In the genomic region with DNA sequence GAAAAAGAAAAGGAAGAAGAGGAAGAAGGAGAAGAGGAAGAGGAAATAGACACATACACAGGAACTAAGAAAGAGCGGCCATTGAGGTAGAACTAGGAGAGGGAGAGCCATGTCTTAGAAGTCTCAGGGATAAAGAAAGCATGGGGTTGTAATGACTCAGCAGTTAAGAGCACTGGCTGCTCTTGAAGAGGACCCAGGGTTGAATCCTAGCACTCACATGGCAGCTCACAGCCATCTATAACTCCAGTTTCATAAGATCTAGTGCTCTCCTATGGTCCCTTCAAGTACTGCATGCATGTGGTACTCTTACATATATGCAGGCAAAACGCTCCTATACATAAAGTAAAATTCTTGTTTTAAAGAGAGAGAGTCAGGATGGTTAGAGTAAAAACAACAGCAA, we compare ENCODE assay signal across 20 mouse cellular contexts. TPM values are rescaled to one million over a fixed set of nuclear protein-coding genes. Genes with fewer than 3 reads are reported as not detected.
DNase-seq lines count a peak whose midpoint lies in the region; ATAC-seq and TF ChIP-seq lines count a peak whose summit lies in the region.
"Had no signal": no experiment of that assay in that cellular context is flagged by ENCODE, and none has a peak within 500 bp of the region (broad histone marks: within the 10 kb centered on the region; RNA-seq: fewer than 3 reads in every experiment).

No protein-coding gene starts in this region.

- TF ChIP-seq POLR2A in MEL (IDR thresholded peaks at IDR 0.05; ENCODE audit: control insufficient read depth in 1 of 2, insufficient read depth in 1 of 2, low read depth in 1 of 2, low read length in 2 of 2, poor library complexity in 1 of 2): no peak

- H3K9ac ChIP-seq in midbrain, embryonic 11.5 days (ENCODE audit: low read length): no peak overlapping the region
- no peak overlapping the region for H3K9ac ChIP-seq in midbrain, embryonic 14.5 days (replicated peaks; ENCODE audit: low read length)
- H3K9ac ChIP-seq in MEL (ENCODE audit: control insufficient read depth, low read depth, low read length, poor library complexity, severe bottlenecking): no peak overlapping the region
- no peak overlapping the region for H3K9ac ChIP-seq in kidney, embryonic 14.5 days (ENCODE audit: low read depth, low read length)
- H3K9ac ChIP-seq: embryonic facial prominence, embryonic 12.5 days had no signal

- DNase-seq in gastrocnemius, adult 2 months: no peak
- no peak for DNase-seq in gastrocnemius, adult 8-10 months (ENCODE audit: low spot score in 2 of 2)
- peak; percentile 81 for DNase-seq in midbrain, embryonic 11.5 days (ENCODE audit: low spot score, missing footprints)
- no peak for DNase-seq in midbrain, embryonic 14.5 days
- DNase-seq in MEL (ENCODE audit: low read depth, low spot score): peak; percentile 69
- DNase-seq in natural killer cell, adult 2 months (ENCODE audit: low spot score in 2 of 2): peak; percentile 5 to 26
- DNase-seq in gastrocnemius, postnatal 10 days: no peak
- DNase-seq: adrenal gland, adult 2 months; cerebellum, adult 9-10 months; kidney, adult 2 months; kidney, postnatal 14 days; layer of hippocampus, adult 9-11 months; lung, adult 18-20 months; lung, postnatal 14 days had no signal

- H3K27ac ChIP-seq in gastrocnemius, adult 2 months: no peak overlapping the region
- H3K27ac ChIP-seq in midbrain, embryonic 11.5 days (ENCODE audit: low read depth, low read length): no peak overlapping the region
- no peak overlapping the region for H3K27ac ChIP-seq in midbrain, embryonic 14.5 days (replicated peaks; ENCODE audit: low read depth, low read length)
- no peak overlapping the region; the same call in 1 of the 2 replicates for H3K27ac ChIP-seq in MEL (ENCODE audit: control insufficient read depth, low read depth, low read length)
- no peak overlapping the region for H3K27ac ChIP-seq in kidney, embryonic 14.5 days (ENCODE audit: low read depth, low read length)
- H3K27ac ChIP-seq: embryonic facial prominence, embryonic 12.5 days; heart, embryonic 13.5 days; midbrain, embryonic 12.5 days had no signal

- intact Hi-C loops in gastrocnemius, adult 2 months (cut with DNase I): loop anchor here (2.0 to 10.0 kb wide), 4 partner anchors 27 to 386 kb away; a partner anchor contains a TSS

- peak; percentile 14; the same call in 1 of the 2 replicates for TF ChIP-seq CTCF in gastrocnemius, adult 2 months (IDR thresholded peaks at IDR 0.05)
- peak in 2 of 3 experiments; percentile 14 to 28; a peak in 2 of 6 replicates for TF ChIP-seq CTCF in MEL (IDR thresholded peaks at IDR 0.05 in 2 of 3, conservative IDR thresholded peaks at IDR 0.05 in 1 of 3; ENCODE audit: control insufficient read depth in 1 of 3, insufficient read depth in 1 of 3, low read depth in 2 of 3, low read length in 3 of 3, poor library complexity in 1 of 3, severe bottlenecking in 1 of 3)

- no peaks in the 10 kb centered on the region for H3K27me3 ChIP-seq in midbrain, embryonic 11.5 days (ENCODE audit: control insufficient read depth, insufficient read depth, low read length)
- H3K27me3 ChIP-seq in midbrain, embryonic 14.5 days (ENCODE audit: control insufficient read depth, insufficient read depth, low read length): no peaks in the 10 kb centered on the region
- no peaks in the 10 kb centered on the region for H3K27me3 ChIP-seq in MEL (ENCODE audit: control insufficient read depth in 1 of 2, insufficient read depth in 2 of 2, low read length in 2 of 2)
- H3K27me3 ChIP-seq in kidney, embryonic 14.5 days (ENCODE audit: control insufficient read depth, insufficient read depth, low read length): no peaks in the 10 kb centered on the region
- H3K27me3 ChIP-seq: embryonic facial prominence, embryonic 12.5 days; heart, embryonic 13.5 days; midbrain, embryonic 12.5 days had no signal

- 89% methylated on average over 2 of the region's 2 CpGs for WGBS in midbrain, embryonic 11.5 days
- WGBS in midbrain, embryonic 14.5 days: 90% methylated on average over 2 of the region's 2 CpGs
- WGBS in kidney, embryonic 14.5 days: 94% methylated on average over 2 of the region's 2 CpGs

- H3K79me2 ChIP-seq in MEL (ENCODE audit: control insufficient read depth, insufficient read depth, low read length, poor library complexity): peaks cover 8% of the 10 kb centered on the region

- peaks cover 3% of the 10 kb centered on the region; the same call in 1 of the 2 replicates for H3K4me1 ChIP-seq in midbrain, embryonic 11.5 days (ENCODE audit: control insufficient read depth, insufficient read depth, low read length)
- peaks cover 5% of the 10 kb centered on the region; the same call in 1 of the 2 replicates for H3K4me1 ChIP-seq in midbrain, embryonic 14.5 days (ENCODE audit: control insufficient read depth, insufficient read depth, low read length)
- H3K4me1 ChIP-seq in MEL (ENCODE audit: control insufficient read depth in 1 of 2, insufficient read depth in 2 of 2, low read length in 2 of 2): peaks cover 3 to 4% of the 10 kb centered on the region in 2 experiments; a peak in 3 of 4 replicates
- no peaks in the 10 kb centered on the region; the same call in 1 of the 2 replicates for H3K4me1 ChIP-seq in kidney, embryonic 14.5 days (ENCODE audit: control insufficient read depth, insufficient read depth, low read length)

- peak; percentile 16 for TF ChIP-seq RAD21 in MEL (IDR thresholded peaks at IDR 0.05; ENCODE audit: low read depth, low read length)

- H3K4me3 ChIP-seq in gastrocnemius, adult 2 months: no peak overlapping the region
- H3K4me3 ChIP-seq in midbrain, embryonic 11.5 days (ENCODE audit: low read depth, low read length): no peak overlapping the region
- H3K4me3 ChIP-seq in midbrain, embryonic 14.5 days (replicated peaks; ENCODE audit: low read depth, low read length): no peak overlapping the region
- peak overlapping the region in 1 of 2 experiments; percentile 3; a peak in 1 of 4 replicates for H3K4me3 ChIP-seq in MEL (ENCODE audit: control insufficient read depth in 1 of 2, insufficient read depth in 1 of 2, low read depth in 2 of 2, low read length in 2 of 2)
- H3K4me3 ChIP-seq in kidney, embryonic 14.5 days (ENCODE audit: low read length): no peak overlapping the region
- H3K4me3 ChIP-seq: midbrain, embryonic 12.5 days had no signal

- no peaks in the 10 kb centered on the region; the same call in 1 of the 2 replicates for H3K9me3 ChIP-seq in midbrain, embryonic 11.5 days (ENCODE audit: control insufficient read depth, low read length)
- no peaks in the 10 kb centered on the region for H3K9me3 ChIP-seq in midbrain, embryonic 14.5 days (ENCODE audit: control insufficient read depth, low read length)
- H3K9me3 ChIP-seq in MEL (replicated peaks; ENCODE audit: insufficient read depth, low read length): no peaks in the 10 kb centered on the region
- H3K9me3 ChIP-seq in kidney, embryonic 14.5 days (ENCODE audit: control insufficient read depth, low read length): 0 out of 2 replicates have a peak, but pooled peaks cover 2% of the 10 kb centered on the region
- H3K9me3 ChIP-seq: embryonic facial prominence, embryonic 12.5 days; heart, embryonic 13.5 days; midbrain, embryonic 12.5 days had no signal

- no peak overlapping the region for H3K4me2 ChIP-seq in midbrain, embryonic 11.5 days
- no peak overlapping the region for H3K4me2 ChIP-seq in midbrain, embryonic 14.5 days (ENCODE audit: low read length)
- H3K4me2 ChIP-seq in kidney, embryonic 14.5 days (replicated peaks; ENCODE audit: low read depth, low read length): no peak overlapping the region

- no peak; a peak in 1 of 4 replicates for TF ChIP-seq EP300 in MEL (IDR thresholded peaks at IDR 0.05; ENCODE audit: low read depth in 1 of 2, low read length in 2 of 2)

- peaks cover 9% of the 10 kb centered on the region for H3K36me3 ChIP-seq in midbrain, embryonic 11.5 days (ENCODE audit: control insufficient read depth, insufficient read depth, low read length)
- H3K36me3 ChIP-seq in midbrain, embryonic 14.5 days (ENCODE audit: control insufficient read depth, insufficient read depth, low read length): peaks cover 16% of the 10 kb centered on the region
- peaks cover 0 to 4% of the 10 kb centered on the region in 2 experiments; a peak in 2 of 4 replicates for H3K36me3 ChIP-seq in MEL (ENCODE audit: control insufficient read depth in 1 of 2, insufficient read depth in 2 of 2, low read length in 2 of 2)
- H3K36me3 ChIP-seq in kidney, embryonic 14.5 days (ENCODE audit: control insufficient read depth, insufficient read depth, low read length): peaks cover 7% of the 10 kb centered on the region; the same call in 1 of the 2 replicates

- ATAC-seq in midbrain, embryonic 11.5 days (ENCODE audit: low FRiP score): no peak
- no peak for ATAC-seq in midbrain, embryonic 14.5 days (ENCODE audit: low FRiP score, low TSS enrichment)
- ATAC-seq in kidney, embryonic 14.5 days (ENCODE audit: low FRiP score, low TSS enrichment): no peak
- ATAC-seq: forebrain, embryonic 14.5 days had no signal

RNA-seq across cellular contexts. Expression of a gene that starts 1.4 kb away (rescaled TPM):
- 10 to 100 TPM in 1 of 2 experiments, 1 to 10 TPM in 1; 8.0 to 10.8 TPM for total RNA-seq in gastrocnemius, adult 2 months (2021)
- total RNA-seq in gastrocnemius, adult 8-10 months (2022): 1 to 10 TPM; 7.7 to 9.3 (median 8.3) TPM
- 59.1 and 63.1 TPM in 2 replicates for polyA plus RNA-seq in midbrain, embryonic 11.5 days (2014; fragmentation: Nextera tagmentation; extraction: Ambion mirVana)
- 59.7 TPM in 2 replicates for polyA plus RNA-seq in midbrain, embryonic 14.5 days (2014; fragmentation: Nextera tagmentation; extraction: Ambion mirVana)
- total RNA-seq in MEL (2012; rRNA removed): 26.0 and 29.5 TPM in 2 replicates
- 10 to 100 TPM in 1 of 2 experiments, not detected in 1; 50.3 TPM for polyA plus RNA-seq in MEL (2012; ENCODE audit: insufficient read depth in 1 of 2, insufficient read length in 2 of 2, low read depth in 1 of 2, low replicate concordance in 2 of 2, missing spikeins in 1 of 2)
- 33.4 and 41.8 TPM in 2 replicates for polyA plus RNA-seq in kidney, embryonic 14.5 days (2014; fragmentation: Nextera tagmentation; extraction: Ambion mirVana)
- 1 to 10 TPM; 9.6 to 9.7 TPM for total RNA-seq in gastrocnemius, postnatal 10 days (2021)

RNA-seq across cellular contexts. Expression of a gene that starts 27.7 kb away (rescaled TPM):
- total RNA-seq in gastrocnemius, adult 2 months (2021): 10 to 100 TPM; 31.1 to 37.7 TPM
- 10 to 100 TPM; 27.2 to 39.3 (median 33.8) TPM for total RNA-seq in gastrocnemius, adult 8-10 months (2022)
- polyA plus RNA-seq in midbrain, embryonic 11.5 days (2014; fragmentation: Nextera tagmentation; extraction: Ambion mirVana): 60.0 and 63.3 TPM in 2 replicates
- polyA plus RNA-seq in midbrain, embryonic 14.5 days (2014; fragmentation: Nextera tagmentation; extraction: Ambion mirVana): 72.5 and 93.5 TPM in 2 replicates
- 163 and 165 TPM in 2 replicates for total RNA-seq in MEL (2012; rRNA removed)
- polyA plus RNA-seq in MEL (2012; ENCODE audit: insufficient read depth in 1 of 2, insufficient read length in 2 of 2, low read depth in 1 of 2, low replicate concordance in 2 of 2, missing spikeins in 1 of 2): 100 to 1,000 TPM; 209 to 381 TPM
- 55.5 and 103 TPM in 2 replicates for polyA plus RNA-seq in kidney, embryonic 14.5 days (2014; fragmentation: Nextera tagmentation; extraction: Ambion mirVana)
- total RNA-seq in gastrocnemius, postnatal 10 days (2021): 10 to 100 TPM; 90.3 to 91.7 TPM

RNA-seq across cellular contexts. Expression of a gene that starts 42.6 kb away (rescaled TPM):
- under 1 TPM; 0.36 to 0.67 TPM for total RNA-seq in gastrocnemius, adult 2 months (2021)
- total RNA-seq in gastrocnemius, adult 8-10 months (2022): under 1 TPM; 0.22 to 0.46 (median 0.31) TPM
- 2.6 and 3.2 TPM in 2 replicates for polyA plus RNA-seq in midbrain, embryonic 11.5 days (2014; fragmentation: Nextera tagmentation; extraction: Ambion mirVana)
- 10.0 and 10.1 TPM in 2 replicates for polyA plus RNA-seq in midbrain, embryonic 14.5 days (2014; fragmentation: Nextera tagmentation; extraction: Ambion mirVana)
- not detected in 2 replicates for total RNA-seq in MEL (2012; rRNA removed)
- under 1 TPM in 1 of 2 experiments, not detected in 1; 0.01 TPM for polyA plus RNA-seq in MEL (2012; ENCODE audit: insufficient read depth in 1 of 2, insufficient read length in 2 of 2, low read depth in 1 of 2, low replicate concordance in 2 of 2, missing spikeins in 1 of 2)
- polyA plus RNA-seq in kidney, embryonic 14.5 days (2014; fragmentation: Nextera tagmentation; extraction: Ambion mirVana): 4.1 and 6.0 TPM in 2 replicates
- total RNA-seq in gastrocnemius, postnatal 10 days (2021): 1 to 10 TPM; 1.4 TPM
- polyA plus RNA-seq: erythroblast, embryonic 14.5 days had no signal

RNA-seq across cellular contexts. Expression of a gene that starts 59.4 kb away (rescaled TPM):
- total RNA-seq in gastrocnemius, adult 2 months (2021): 10 to 100 TPM; 49.0 to 51.9 TPM
- 10 to 100 TPM; 46.2 to 51.9 (median 49.8) TPM for total RNA-seq in gastrocnemius, adult 8-10 months (2022)
- 150 and 155 TPM in 2 replicates for polyA plus RNA-seq in midbrain, embryonic 11.5 days (2014; fragmentation: Nextera tagmentation; extraction: Ambion mirVana)
- polyA plus RNA-seq in midbrain, embryonic 14.5 days (2014; fragmentation: Nextera tagmentation; extraction: Ambion mirVana): 100 and 112 TPM in 2 replicates
- total RNA-seq in MEL (2012; rRNA removed): 68.6 and 77.2 TPM in 2 replicates
- polyA plus RNA-seq in MEL (2012; ENCODE audit: insufficient read depth in 1 of 2, insufficient read length in 2 of 2, low read depth in 1 of 2, low replicate concordance in 2 of 2, missing spikeins in 1 of 2): 100 to 1,000 TPM in 1 of 2 experiments, not detected in 1; 146 TPM
- 60.8 and 98.7 TPM in 2 replicates for polyA plus RNA-seq in kidney, embryonic 14.5 days (2014; fragmentation: Nextera tagmentation; extraction: Ambion mirVana)
- 10 to 100 TPM; 48.8 to 53.6 TPM for total RNA-seq in gastrocnemius, postnatal 10 days (2021)

Comparison
In these comparisons a context has a peak if more than half of its experiments do, and no peak if none do; other contexts are left out.
1. DNase-seq: peak in midbrain, embryonic 11.5 days (single experiment), MEL (single experiment) and natural killer cell, adult 2 months (2 of 2); none in gastrocnemius, adult 2 months (single experiment), gastrocnemius, adult 8-10 months (0 of 2), midbrain, embryonic 14.5 days (single experiment) and gastrocnemius, postnatal 10 days (single experiment).